Mouse (Mus musculus): ENCODE measurements around the gene Mup21.
"Not testable (repeated sequence)": the region's sequence is repeated elsewhere in the genome, so short reads cannot be mapped to it uniquely, and the experiment has no call there.

Mup21 gene

GRCm38 (mm10) chr4:62150811-62151210 is at the start of gene Mup21:
TSS of gene Mup21 (minus strand) at chr4:62150863.
- in situ Hi-C loops (cut with MboI, MseI): no loop called here

DNA sequence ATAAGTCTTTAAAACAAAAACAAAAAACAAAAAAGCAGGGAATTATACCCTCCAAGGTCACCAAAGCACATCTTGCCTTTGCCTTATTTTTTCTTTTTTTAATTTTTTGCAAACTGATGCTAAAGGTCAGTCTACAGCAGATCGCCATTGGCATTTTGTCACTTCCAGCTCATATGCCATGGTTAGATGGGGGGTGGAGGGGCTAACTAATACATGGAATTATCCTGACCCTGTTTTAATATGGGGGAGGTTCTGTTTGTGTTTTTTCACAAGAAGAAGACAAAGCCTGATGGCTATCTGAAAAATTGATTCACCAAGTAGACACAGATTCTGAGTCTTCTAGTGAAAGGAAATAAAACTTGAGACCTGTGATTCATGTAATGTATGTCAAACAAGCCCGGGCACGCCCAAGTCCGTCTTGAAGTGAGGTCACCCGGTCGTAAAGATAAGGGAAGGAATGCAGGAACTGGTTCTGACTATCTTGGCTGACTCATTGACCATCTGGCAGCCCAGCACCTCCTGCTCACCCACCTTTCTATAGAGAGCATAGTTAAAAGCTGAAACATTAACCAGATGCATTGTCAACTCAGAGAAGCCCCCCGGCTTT is 49.4 kb upstream of the Mup21 start:
- in situ Hi-C loops (cut with MboI, MseI): no loop called here

GRCm38 (mm10) chr4:62188778-62189177 is 38.1 kb upstream of the Mup21 start:
- in situ Hi-C loops (cut with MboI, MseI): no loop called here

GRCm38 (mm10) chr4:62177282-62177681 is 26.6 kb upstream of the Mup21 start:
- in situ Hi-C loops (cut with MboI, MseI): no loop called here

GRCm38 (mm10) chr4:62174471-62174870 is 23.8 kb upstream of the Mup21 start:
- in situ Hi-C loops (cut with MboI, MseI): no loop called here

DNA sequence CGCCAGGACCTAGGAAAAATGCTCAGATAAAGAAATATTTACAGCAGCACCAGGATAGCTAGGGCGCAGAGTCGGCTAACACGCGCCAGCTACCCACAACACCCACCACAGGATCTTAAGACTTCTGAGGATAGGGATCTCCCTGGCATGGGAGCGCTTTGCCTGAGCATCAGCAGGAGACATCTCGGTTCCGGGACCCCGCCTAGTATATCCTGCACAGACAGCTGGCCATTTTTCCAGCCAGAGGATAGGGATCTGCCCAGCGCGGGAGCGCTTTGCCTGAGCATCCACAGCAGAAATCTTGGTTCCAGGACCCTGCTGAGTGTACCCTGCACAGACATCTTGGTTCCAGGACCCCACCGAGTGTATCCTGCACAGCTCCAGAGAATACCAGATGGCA is 17.0 kb upstream of the Mup21 start:
- in situ Hi-C loops (cut with MboI, MseI): not testable (repeated sequence)

GRCm38 (mm10) chr4:62158401-62158800 is 7.7 kb upstream of the Mup21 start:
- in situ Hi-C loops (cut with MboI, MseI): no loop called here

DNA sequence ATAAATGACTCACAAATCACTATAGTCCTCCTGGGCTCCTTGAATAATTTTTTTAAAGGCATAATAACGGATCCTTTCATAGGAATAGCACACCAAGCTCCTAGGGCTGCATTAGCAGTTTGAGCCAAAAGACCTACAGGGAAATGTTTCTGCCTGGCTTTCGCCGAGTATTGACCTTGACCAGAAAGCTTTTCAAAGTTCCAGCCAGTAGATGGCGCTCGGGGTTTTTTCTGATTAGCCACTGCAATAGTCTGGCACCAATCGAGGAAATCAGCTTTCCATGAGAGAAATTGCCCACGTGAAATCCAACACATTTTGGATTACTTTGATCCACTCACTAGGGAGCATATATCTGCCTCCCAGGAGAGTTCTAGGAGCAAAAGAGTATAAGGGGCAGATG is 17.0 kb downstream of the Mup21 start:
- in situ Hi-C loops (cut with MboI, MseI): no loop called here

GRCm38 (mm10) chr4:62103366-62103765 is 47.3 kb downstream of the Mup21 start:
- in situ Hi-C loops (cut with MboI, MseI): not testable (repeated sequence)
